Mouse (Mus musculus) kidney, postnatal 0 days (tissue): Measurements from ENCODE around the gene Pxk. TPM values are rescaled to one million over a fixed set of nuclear protein-coding genes. Genes with fewer than 3 reads are reported as not detected.
"Not testable (repeated sequence)": the region's sequence is repeated elsewhere in the genome, so short reads cannot be mapped to it uniquely, and the experiment has no call there.

Source experiments
- ATAC-seq: fragments of 200-750 bp; cut with Nextera tagmentation; replicated peaks from 2 replicates; pipeline ENCODE4 v1.8.0; 2017; ENCODE audit warnings: low read depth, moderate number of reproducible peaks, moderate TSS enrichment, moderate library complexity; ENCODE audit not compliant: low FRiP score
- DNase-seq: peaks from one replicate; pipeline ENCODE4 v3.0.0-alpha.2; 2016; ENCODE audit warnings: low spot score
- H3K27ac ChIP-seq: fragments of 300-500 bp; sonication (generic); 2 replicates; pipeline ENCODE4 v1.5.1; 2014; ENCODE audit warnings: mild to moderate bottlenecking
- H3K27me3 ChIP-seq: fragments of 300-500 bp; sonication (generic); 2 replicates; pipeline ENCODE4 v1.6.1; 2014; ENCODE audit warnings: low read length, mixed read lengths; ENCODE audit not compliant: insufficient read depth
- H3K36me3 ChIP-seq: fragments of 300-500 bp; sonication (generic); 2 replicates; pipeline ENCODE4 v1.6.1; 2014; ENCODE audit warnings: low read length, mixed read lengths; ENCODE audit not compliant: insufficient read depth
- H3K4me1 ChIP-seq: fragments of 300-500 bp; sonication (generic); replicated peaks from 2 replicates; pipeline ENCODE4 v1.6.1; 2014; ENCODE audit warnings: antibody characterized with exemption, low read length, mixed read lengths; ENCODE audit not compliant: insufficient read depth
- H3K4me2 ChIP-seq: fragments of 300-500 bp; sonication (generic); 2 replicates; pipeline ENCODE4 v1.6.1; 2014; ENCODE audit warnings: mild to moderate bottlenecking, low read length, moderate library complexity, mixed read lengths
- H3K4me3 ChIP-seq: fragments of 300-500 bp; sonication (generic); replicated peaks from 2 replicates; pipeline ENCODE4 v1.5.1; 2014; ENCODE audit warnings: low read depth, low read length
- H3K9ac ChIP-seq: fragments of 300-500 bp; sonication (generic); 2 replicates; pipeline ENCODE4 v1.6.1; 2014; ENCODE audit warnings: low read depth, low read length
- H3K9me3 ChIP-seq: fragments of 300-500 bp; sonication (generic); replicated peaks from 2 replicates; pipeline ENCODE4 v1.6.1; 2016; ENCODE audit warnings: low read length, inconsistent platforms, mixed read lengths
- CTCF ChIP-seq: IDR thresholded peaks from 2 replicates; pipeline ENCODE4 v1.5.1; 2016; ENCODE audit warnings: antibody characterized with exemption, low read depth, mild to moderate bottlenecking, moderate library complexity
- WGBS: fragments of 180-500 bp; shearing (Covaris S2); extraction: QIAGEN DNeasy Blood & Tissue Kit; methylation state at CpG from one replicate; pipeline ENCODE4 v1.1.7; 2014; 5-methylcytosine and 5-hydroxymethylcytosine counted together
- polyA plus RNA-seq: library from polyadenylated mRNA; unstranded; fragments of >200 nt; fragmentation: Nextera tagmentation; extraction: Ambion mirVana; gene quantifications from 2 replicates; pipeline ENCODE4 v1.2.1, GENCODE M21; 2015

Gene Pxk
- polyA plus RNA-seq, 1 experiment from 2014 or later: 39.4 TPM

GRCm38 (mm10) chr14:8172507-8173410, 74.7 kb downstream of the Pxk start, which contains the start of gene Pdhb:
TSS of gene Pdhb (minus strand) at chr14:8173025.
- Histone ChIP-seq H3K4me3 (peak within 1 kb of the TSS; percentile 82), H3K4me2 (peak within 1 kb of the TSS; percentile 83), H3K27ac (peak within 1 kb of the TSS; percentile 91), H3K9me3 (no peaks in the 10 kb centered on the region), H3K4me1 (0 out of 2 replicates have a peak, but pooled peaks cover 6% of the 10 kb centered on the region), H3K27me3 (no peaks in the 10 kb centered on the region), H3K36me3 (peaks cover 20% of the 10 kb centered on the region), H3K9ac (peak within 1 kb of the TSS; percentile 83)
- ATAC-seq (peak; percentile 99), DNase-seq (peak; percentile 100)
- TF ChIP-seq CTCF: peak; percentile 46
- WGBS: under 1% methylated on average over 64 of the region's 64 CpGs

- peak; percentile 50; the same call in 1 of the 2 replicates for TF ChIP-seq CTCF
- peaks cover 13% of the 10 kb centered on the region for H3K36me3 ChIP-seq
- not testable (repeated sequence) for H3K4me1 ChIP-seq, H3K9me3 ChIP-seq, H3K27me3 ChIP-seq, ATAC-seq
- H3K9ac ChIP-seq: peak overlapping the region; percentile 48
- H3K4me3 ChIP-seq: peak overlapping the region; percentile 46
- WGBS: 20% methylated on average over 5 of the region's 7 CpGs
- peak overlapping the region; percentile 81 for H3K27ac ChIP-seq
- DNase-seq: peak; percentile 43
- peak overlapping the region; percentile 83 for H3K4me2 ChIP-seq
These were observed 75.7 kb downstream of the Pxk start for GRCm38 (mm10) chr14:8173542-8174250.

GRCm38 (mm10) chr14:8174634-8175033, 76.6 kb downstream of the Pxk start:
- Histone ChIP-seq H3K27ac (no peak overlapping the region), H3K4me1 (0 out of 2 replicates have a peak, but pooled peaks cover 6% of the 10 kb centered on the region), H3K4me2 (no peak overlapping the region), H3K9me3 (no peaks in the 10 kb centered on the region), H3K4me3 (no peak overlapping the region), H3K36me3 (0 out of 2 replicates have a peak, but pooled peaks cover 4% of the 10 kb centered on the region), H3K27me3 (no peaks in the 10 kb centered on the region), H3K9ac (no peak overlapping the region)
- TF ChIP-seq CTCF: no peak
- no peak for ATAC-seq
- 76% methylated on average over 5 of the region's 5 CpGs for WGBS
- no peak for DNase-seq

- no peaks in the 10 kb centered on the region for H3K36me3 ChIP-seq
- no peaks in the 10 kb centered on the region for H3K9me3 ChIP-seq
- H3K4me3 ChIP-seq: no peak overlapping the region
- H3K4me2 ChIP-seq: no peak overlapping the region
- no peak overlapping the region for H3K27ac ChIP-seq
- WGBS: 44% methylated on average over 5 of the region's 5 CpGs
- TF ChIP-seq CTCF: no peak
- no peaks in the 10 kb centered on the region for H3K27me3 ChIP-seq
- no peak for ATAC-seq
- peak; percentile 21 for DNase-seq
- no peak overlapping the region for H3K9ac ChIP-seq
- H3K4me1 ChIP-seq: 0 out of 2 replicates have a peak, but pooled peaks cover 6% of the 10 kb centered on the region
These were observed 78.2 kb downstream of the Pxk start for GRCm38 (mm10) chr14:8176251-8176650.

- Histone ChIP-seq H3K9me3 (no peaks in the 10 kb centered on the region), H3K4me1 (no peaks in the 10 kb centered on the region), H3K4me2 (no peak overlapping the region), H3K27ac (no peak overlapping the region), H3K27me3 (no peaks in the 10 kb centered on the region), H3K4me3 (no peak overlapping the region), H3K9ac (no peak overlapping the region), H3K36me3 (no peaks in the 10 kb centered on the region)
- ATAC-seq: no peak
- no peak for DNase-seq
- TF ChIP-seq CTCF: no peak
- 70% methylated on average over 4 of the region's 4 CpGs for WGBS
These were observed 82.5 kb downstream of the Pxk start for GRCm38 (mm10) chr14:8180371-8181035.

GRCm38 (mm10) chr14:8183330-8183729, 85.3 kb downstream of the Pxk start:
- 68% methylated on average over 3 of the region's 3 CpGs for WGBS
- TF ChIP-seq CTCF: peak; percentile 25; the same call in 1 of the 2 replicates
- Histone ChIP-seq H3K27ac (no peak overlapping the region), H3K4me3 (no peak overlapping the region), H3K9me3 (no peaks in the 10 kb centered on the region), H3K27me3 (no peaks in the 10 kb centered on the region), H3K36me3 (no peaks in the 10 kb centered on the region), H3K9ac (no peak overlapping the region), H3K4me2 (no peak overlapping the region), H3K4me1 (no peaks in the 10 kb centered on the region)
- ATAC-seq: no peak
- no peak for DNase-seq
